Mouse (Mus musculus): Measurements from ENCODE around the gene Tbc1d9b. TPM values are rescaled to one million over a fixed set of nuclear protein-coding genes. Genes with fewer than 3 reads are reported as not detected.
"Not testable (repeated sequence)": the region's sequence is repeated elsewhere in the genome, so short reads cannot be mapped to it uniquely, and the experiment has no call there.

Gene Tbc1d9b
- polyA plus RNA-seq, 1 experiment = 58.7 TPM

DNA sequence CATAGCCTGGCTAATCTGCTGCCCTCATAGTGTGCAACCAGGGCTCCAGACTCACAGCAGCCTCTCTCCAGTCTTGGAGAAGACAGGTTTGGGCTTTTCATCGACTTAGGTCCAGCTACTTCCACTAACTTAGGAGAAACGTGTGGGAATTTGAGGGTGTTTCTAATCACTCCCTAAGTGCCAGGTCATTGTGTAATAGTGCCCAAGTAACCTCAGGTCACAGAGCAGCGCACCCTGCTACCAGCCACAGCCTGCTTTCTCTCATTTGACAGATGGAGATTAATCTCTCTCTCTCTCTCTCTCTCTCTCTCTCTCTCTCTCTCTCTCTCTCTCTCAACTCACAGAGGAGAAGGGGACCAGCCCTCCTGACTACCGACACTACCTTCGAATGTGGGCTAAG, 37.2 kb downstream of the Tbc1d9b start:
- H3K36me3 ChIP-seq (ENCODE audit: control insufficient read depth, insufficient read depth, low read length) = peaks cover 19% of the 10 kb centered on the region
- DNase-seq = no peak
- no peaks in the 10 kb centered on the region for H3K27me3 ChIP-seq (ENCODE audit: control insufficient read depth, insufficient read depth, low read length)
- H3K4me1 ChIP-seq (replicated peaks; ENCODE audit: control insufficient read depth, insufficient read depth, low read length) = no peaks in the 10 kb centered on the region
- 91% methylated on average over 5 of the region's 5 CpGs for WGBS
- TF ChIP-seq POLR2A (IDR thresholded peaks at IDR 0.05; ENCODE audit: control insufficient read depth, extremely low read depth, insufficient read depth, low read length, poor library complexity) (no peak), CTCF (IDR thresholded peaks at IDR 0.05; ENCODE audit: borderline replicate concordance, control insufficient read depth, extremely low read depth, insufficient read depth, low read length, poor library complexity) (no peak)
- no peak overlapping the region for H3K4me3 ChIP-seq (ENCODE audit: control insufficient read depth, insufficient read depth, low read length)
- H3K27ac ChIP-seq (ENCODE audit: control insufficient read depth, insufficient read depth, low read length) = no peak overlapping the region

DNA sequence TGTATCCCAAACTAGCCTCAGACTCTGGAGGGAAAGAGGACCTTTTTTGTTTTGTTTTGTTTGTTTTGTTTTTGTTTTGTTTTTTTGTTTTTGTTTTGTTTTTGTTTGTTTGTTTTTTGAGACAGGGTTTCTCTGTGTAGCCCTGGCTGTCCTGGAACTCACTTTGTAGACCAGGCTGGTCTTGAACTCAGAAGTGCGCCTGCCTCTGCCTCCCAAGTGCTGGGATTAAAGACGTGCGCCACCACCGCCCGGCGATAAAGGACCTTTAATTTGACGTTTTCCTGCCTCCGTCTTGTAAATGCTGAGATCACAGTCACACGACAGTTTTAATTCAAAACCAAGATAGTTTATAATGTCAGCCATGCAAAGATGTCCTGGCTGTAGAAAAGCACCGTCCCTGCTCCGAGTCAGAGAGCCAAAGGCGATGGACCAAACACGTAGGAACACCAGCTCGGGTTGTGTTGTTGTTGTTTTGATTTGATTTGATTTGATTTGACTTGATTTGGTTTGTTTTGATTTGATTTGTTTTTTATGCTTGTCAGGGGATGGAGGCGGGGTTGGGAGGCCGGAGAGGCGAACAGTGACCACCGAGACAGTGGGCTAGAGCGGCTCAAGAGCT, 43.0 kb downstream of the Tbc1d9b start, which contains the start of gene Mrnip:
Mrnip (plus strand) TSS at position 334 of the 619 bp plus-strand sequence.
- Histone ChIP-seq H3K4me3 (ENCODE audit: control insufficient read depth, insufficient read depth, low read length) (peak within 1 kb of the TSS; percentile 84), H3K27ac (ENCODE audit: control insufficient read depth, insufficient read depth, low read length) (0 out of 2 replicates have a peak within 1 kb of the TSS, but pooled peaks have one; percentile 2)
- WGBS = 4% methylated on average over 19 of the region's 19 CpGs
- peak; percentile 13 for DNase-seq
- H3K27me3 ChIP-seq (ENCODE audit: control insufficient read depth, insufficient read depth, low read length); H3K4me1 ChIP-seq (replicated peaks; ENCODE audit: control insufficient read depth, insufficient read depth, low read length); H3K36me3 ChIP-seq (ENCODE audit: control insufficient read depth, insufficient read depth, low read length): not testable (repeated sequence)

DNA sequence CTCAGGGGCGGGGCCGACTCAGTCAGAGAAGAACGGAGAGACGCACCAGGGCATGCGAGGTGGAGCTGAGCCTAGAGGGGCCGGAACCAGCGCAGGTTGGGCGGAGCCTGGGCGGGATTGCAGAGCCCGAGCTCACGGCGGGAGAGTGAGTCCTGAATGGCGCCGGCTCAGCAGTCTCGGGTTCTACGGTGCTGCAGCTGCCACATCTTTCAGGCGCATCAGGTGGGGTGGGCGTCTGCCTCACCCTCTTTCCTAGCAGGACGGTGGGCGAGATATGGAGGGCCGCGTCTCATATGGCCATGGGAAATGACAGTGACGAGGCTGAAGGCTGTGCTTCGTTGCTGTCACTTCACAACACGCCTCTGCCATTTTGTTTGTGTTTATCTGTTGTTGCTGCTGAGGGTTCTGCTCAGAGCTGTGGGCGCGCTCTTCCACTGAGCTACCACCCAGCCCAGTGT, 43.6 kb downstream of the Tbc1d9b start:
- Histone ChIP-seq H3K4me3 (ENCODE audit: control insufficient read depth, insufficient read depth, low read length) (peak overlapping the region; percentile 84), H3K27ac (ENCODE audit: control insufficient read depth, insufficient read depth, low read length) (0 out of 2 replicates have a peak overlapping the region, but pooled peaks have one; percentile 2), H3K36me3 (ENCODE audit: control insufficient read depth, insufficient read depth, low read length) (peaks cover 7% of the 10 kb centered on the region; the same call in 1 of the 2 replicates), H3K27me3 (ENCODE audit: control insufficient read depth, insufficient read depth, low read length) (no peaks in the 10 kb centered on the region), H3K4me1 (replicated peaks; ENCODE audit: control insufficient read depth, insufficient read depth, low read length) (peaks cover 5% of the 10 kb centered on the region; the same call in 1 of the 2 replicates)
- WGBS = under 1% methylated on average over 27 of the region's 27 CpGs
- DNase-seq = peak; percentile 100
- TF ChIP-seq CTCF (IDR thresholded peaks at IDR 0.05; ENCODE audit: borderline replicate concordance, control insufficient read depth, extremely low read depth, insufficient read depth, low read length, poor library complexity) = no peak
- peak; percentile 75 for TF ChIP-seq POLR2A (IDR thresholded peaks at IDR 0.05; ENCODE audit: control insufficient read depth, extremely low read depth, insufficient read depth, low read length, poor library complexity)

DNA sequence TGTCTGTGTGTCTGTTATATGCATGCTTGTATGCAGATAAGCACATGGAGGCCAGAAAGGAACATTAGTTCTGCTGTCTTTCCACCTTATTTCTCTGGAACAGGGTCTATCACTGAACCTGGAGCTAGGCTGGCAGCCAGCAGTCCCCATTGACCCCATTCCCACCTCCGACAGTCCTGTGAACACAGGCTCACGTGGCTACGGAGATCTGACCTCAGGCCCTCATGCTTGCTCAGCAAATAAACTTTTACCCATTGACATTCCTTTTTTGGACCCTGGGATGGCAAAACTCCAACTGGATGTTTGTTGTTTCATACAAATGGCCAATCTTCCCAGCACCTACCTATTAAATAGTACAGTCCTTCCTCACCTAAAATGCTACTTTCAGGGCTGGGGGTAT, 45.2 kb downstream of the Tbc1d9b start:
- H3K4me1 ChIP-seq (replicated peaks; ENCODE audit: control insufficient read depth, insufficient read depth, low read length) = peaks cover 5% of the 10 kb centered on the region; the same call in 1 of the 2 replicates
- no peak overlapping the region for H3K4me3 ChIP-seq (ENCODE audit: control insufficient read depth, insufficient read depth, low read length)
- WGBS = 99% methylated on average over 3 of the region's 3 CpGs
- no peak for DNase-seq
- no peak overlapping the region for H3K27ac ChIP-seq (ENCODE audit: control insufficient read depth, insufficient read depth, low read length)
- no peaks in the 10 kb centered on the region for H3K36me3 ChIP-seq (ENCODE audit: control insufficient read depth, insufficient read depth, low read length)
- TF ChIP-seq CTCF (IDR thresholded peaks at IDR 0.05; ENCODE audit: borderline replicate concordance, control insufficient read depth, extremely low read depth, insufficient read depth, low read length, poor library complexity) (no peak), POLR2A (IDR thresholded peaks at IDR 0.05; ENCODE audit: control insufficient read depth, extremely low read depth, insufficient read depth, low read length, poor library complexity) (no peak)
- H3K27me3 ChIP-seq (ENCODE audit: control insufficient read depth, insufficient read depth, low read length) = no peaks in the 10 kb centered on the region

DNA sequence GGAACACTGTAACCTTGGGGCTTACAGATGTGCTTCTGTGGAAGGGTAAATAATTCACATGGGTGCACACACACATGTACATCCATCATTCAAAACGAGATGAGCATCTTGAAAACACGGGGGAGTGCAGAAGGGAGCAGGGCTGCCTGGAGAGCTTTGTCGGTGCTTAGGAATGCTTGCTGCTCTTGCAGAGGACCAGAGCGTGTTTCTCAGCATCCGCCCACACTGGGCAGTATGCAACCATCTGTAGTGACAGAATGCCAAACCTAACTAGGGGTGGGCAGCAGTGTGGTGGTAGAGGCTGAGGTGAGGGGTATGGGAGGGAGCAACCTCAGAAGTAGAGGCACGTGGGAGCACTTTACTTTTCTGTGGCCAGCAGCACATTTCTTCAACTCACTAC, 45.9 kb downstream of the Tbc1d9b start:
- Histone ChIP-seq H3K27ac (ENCODE audit: control insufficient read depth, insufficient read depth, low read length) (no peak overlapping the region), H3K4me1 (replicated peaks; ENCODE audit: control insufficient read depth, insufficient read depth, low read length) (peaks cover 5% of the 10 kb centered on the region; the same call in 1 of the 2 replicates), H3K36me3 (ENCODE audit: control insufficient read depth, insufficient read depth, low read length) (no peaks in the 10 kb centered on the region), H3K4me3 (ENCODE audit: control insufficient read depth, insufficient read depth, low read length) (no peak overlapping the region), H3K27me3 (ENCODE audit: control insufficient read depth, insufficient read depth, low read length) (no peaks in the 10 kb centered on the region)
- WGBS = 95% methylated on average over 6 of the region's 6 CpGs
- DNase-seq = no peak
- TF ChIP-seq POLR2A (IDR thresholded peaks at IDR 0.05; ENCODE audit: control insufficient read depth, extremely low read depth, insufficient read depth, low read length, poor library complexity) = no peak
- TF ChIP-seq CTCF (IDR thresholded peaks at IDR 0.05; ENCODE audit: borderline replicate concordance, control insufficient read depth, extremely low read depth, insufficient read depth, low read length, poor library complexity) = no peak

DNA sequence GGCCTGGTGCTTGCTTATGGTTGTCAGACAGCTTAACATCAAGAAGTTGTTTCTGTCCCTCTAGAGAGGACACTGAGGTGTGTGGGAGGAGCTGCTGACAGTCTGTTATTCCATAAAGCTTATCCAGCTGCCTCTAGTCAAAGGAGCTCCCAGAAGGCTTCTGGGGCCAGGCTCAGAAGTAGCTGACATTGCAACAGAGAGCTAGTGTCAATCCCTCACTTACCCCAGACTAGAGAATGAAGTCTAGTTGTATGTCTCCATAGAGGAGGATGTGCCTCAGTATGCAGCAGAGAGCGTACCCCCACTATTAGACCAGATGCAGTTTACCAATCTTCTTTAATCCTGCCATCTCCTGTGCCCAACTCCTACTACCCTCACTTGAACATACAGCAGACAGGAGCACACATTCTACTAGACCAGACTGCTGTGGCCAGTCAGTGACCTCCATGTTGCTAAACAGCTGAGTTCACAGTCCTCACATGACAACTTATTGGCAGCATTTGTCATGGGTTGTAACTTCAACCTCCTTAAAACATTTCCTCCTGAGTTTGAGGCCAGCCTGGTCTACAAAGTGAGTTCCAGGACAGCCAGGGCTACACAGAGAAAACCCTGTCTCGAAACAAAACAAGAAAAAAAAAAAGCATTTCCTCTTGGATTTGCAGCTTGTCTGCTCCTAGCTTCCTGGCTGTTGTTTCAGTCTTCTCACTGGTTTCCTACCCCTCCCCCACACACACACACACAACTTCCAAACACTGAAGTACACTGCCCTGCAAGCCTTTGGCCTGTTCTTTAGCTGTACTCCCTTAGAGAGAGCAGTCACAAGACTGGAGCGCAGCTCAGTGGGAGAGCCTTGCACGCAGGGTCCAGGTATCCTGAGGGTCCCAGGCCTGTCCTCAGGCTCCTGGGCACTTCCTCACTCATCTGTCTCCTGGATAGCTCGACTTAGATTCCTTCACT, 47.6 kb downstream of the Tbc1d9b start:
- peaks cover 5% of the 10 kb centered on the region; the same call in 1 of the 2 replicates for H3K4me1 ChIP-seq (replicated peaks; ENCODE audit: control insufficient read depth, insufficient read depth, low read length)
- no peaks in the 10 kb centered on the region for H3K36me3 ChIP-seq (ENCODE audit: control insufficient read depth, insufficient read depth, low read length)
- no peak overlapping the region for H3K27ac ChIP-seq (ENCODE audit: control insufficient read depth, insufficient read depth, low read length)
- no peak for TF ChIP-seq POLR2A (IDR thresholded peaks at IDR 0.05; ENCODE audit: control insufficient read depth, extremely low read depth, insufficient read depth, low read length, poor library complexity)
- no peak for TF ChIP-seq CTCF (IDR thresholded peaks at IDR 0.05; ENCODE audit: borderline replicate concordance, control insufficient read depth, extremely low read depth, insufficient read depth, low read length, poor library complexity)
- no peaks in the 10 kb centered on the region for H3K27me3 ChIP-seq (ENCODE audit: control insufficient read depth, insufficient read depth, low read length)
- no peak for DNase-seq
- H3K4me3 ChIP-seq (ENCODE audit: control insufficient read depth, insufficient read depth, low read length) = no peak overlapping the region
- 95% methylated on average over 5 of the region's 5 CpGs for WGBS
